Mouse (Mus musculus) liver, postnatal 0 days (tissue): ENCODE data around the gene Ube2h.

Source experiments
- CTCF ChIP-seq: sonication (generic); IDR thresholded peaks from 2 replicates; pipeline ENCODE4 v1.5.1; 2016; ENCODE audit warnings: antibody characterized with exemption, low read depth
- EP300 ChIP-seq: IDR thresholded peaks from 2 replicates; pipeline ENCODE4 v1.6.1; 2016; ENCODE audit warnings: antibody characterized with exemption, low read depth, mild to moderate bottlenecking

- TF ChIP-seq CTCF (no peak), EP300 (no peak)
Measured at GRCm38 (mm10) chr6:30263053-30263452, 41.3 kb downstream of the Ube2h start.
